Mouse (Mus musculus): ENCODE measurements at regions not wholly inside any gene's neighbourhood (a gene's known extent, or its start where the extent isn't known, plus 50 kb on each side); places are given as distances from the start of the nearest gene placed in this dataset.

DNA sequence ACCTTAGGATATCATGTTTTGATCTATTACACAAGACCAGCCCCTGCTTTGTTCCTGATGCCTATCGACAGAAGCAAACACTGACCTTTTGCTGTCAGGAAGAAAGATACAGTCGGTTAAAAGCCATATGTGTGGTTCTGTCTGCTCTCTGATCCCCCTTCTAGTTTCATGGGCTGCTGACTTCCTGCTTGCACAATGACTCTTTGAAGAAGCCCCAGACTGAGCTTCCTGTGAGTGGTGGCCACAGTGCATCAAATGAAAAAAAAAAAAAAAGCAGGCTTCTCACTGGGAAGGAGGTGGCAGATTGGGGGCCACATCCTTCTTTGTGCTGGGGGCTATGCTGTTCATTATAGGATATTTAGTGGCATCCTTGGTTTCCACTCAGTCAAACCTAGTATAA is 107.2 kb downstream of the Tmsb4x start:
- no peak for TF ChIP-seq CTCF (conservative IDR thresholded peaks at IDR 0.05; ENCODE audit: insufficient read depth, insufficient read length, low read depth, low read length)
- no peak for TF ChIP-seq POLR2A (IDR thresholded peaks at IDR 0.05; ENCODE audit: low read depth, low read length)

Data from kidney, adult 2 months (tissue).